Mouse (Mus musculus) right cerebral cortex, postnatal 4 days (tissue): ENCODE measurements around the gene Madd.

Source experiments
- DNase-seq: peaks from one replicate; pipeline ENCODE4 v3.0.0-alpha.2; 2022

Gene Madd

DNA sequence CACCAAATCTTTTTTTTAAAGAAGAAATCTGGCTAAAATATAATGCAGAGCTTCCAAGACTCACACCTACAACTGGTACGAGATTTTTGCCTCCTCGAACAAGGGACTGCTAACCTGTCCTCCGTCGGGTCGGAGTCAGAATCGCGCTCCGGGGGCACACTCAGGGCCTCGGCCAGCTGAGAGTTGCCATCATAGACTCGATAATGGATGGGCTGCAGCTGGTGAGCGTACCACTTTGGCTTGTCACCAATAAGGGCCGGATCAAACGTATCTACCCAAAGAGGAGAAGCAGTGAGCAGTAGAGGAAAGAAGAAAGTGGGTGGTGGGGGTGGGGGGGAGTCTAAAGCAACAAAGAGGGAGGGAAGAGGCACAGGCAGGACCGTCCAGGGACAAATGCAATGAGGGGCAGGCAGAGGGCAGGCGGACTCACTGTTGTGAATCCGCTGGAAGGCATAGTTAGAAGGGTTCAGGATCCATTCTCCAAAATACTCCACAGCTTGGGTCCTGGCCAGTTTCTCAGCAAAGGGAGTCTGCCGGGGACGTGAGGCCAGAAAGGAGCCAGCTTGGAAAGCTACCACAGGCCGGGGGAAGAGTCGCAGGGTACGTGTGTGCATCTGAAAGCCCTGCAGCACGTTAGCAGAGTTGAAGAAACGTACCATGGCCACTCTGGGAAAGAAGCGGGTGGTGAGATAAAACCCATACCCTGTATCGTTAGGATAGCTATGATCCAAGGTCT lies 13.9 kb downstream of the Madd start:
- DNase-seq = no peak

DNA sequence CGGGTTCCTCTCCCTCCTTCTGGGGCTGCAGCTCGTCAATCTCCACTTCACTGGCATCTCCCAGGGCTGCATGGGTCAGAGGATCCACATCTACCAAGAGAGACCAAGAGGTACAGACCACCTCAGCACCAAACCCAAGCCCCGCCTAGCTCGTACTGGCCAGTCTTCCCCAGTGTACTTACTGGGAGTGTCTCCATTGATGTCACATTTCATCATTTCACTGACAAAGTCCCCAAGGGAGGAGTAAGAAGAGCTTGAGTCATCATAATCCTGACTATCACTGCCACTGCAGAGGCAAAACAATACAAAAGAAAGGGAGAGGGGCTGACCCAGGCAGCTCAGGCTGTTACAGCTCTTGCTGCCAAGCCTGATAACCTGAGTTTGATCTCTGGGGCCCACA lies 16.0 kb downstream of the Madd start:
- DNase-seq = no peak

DNA sequence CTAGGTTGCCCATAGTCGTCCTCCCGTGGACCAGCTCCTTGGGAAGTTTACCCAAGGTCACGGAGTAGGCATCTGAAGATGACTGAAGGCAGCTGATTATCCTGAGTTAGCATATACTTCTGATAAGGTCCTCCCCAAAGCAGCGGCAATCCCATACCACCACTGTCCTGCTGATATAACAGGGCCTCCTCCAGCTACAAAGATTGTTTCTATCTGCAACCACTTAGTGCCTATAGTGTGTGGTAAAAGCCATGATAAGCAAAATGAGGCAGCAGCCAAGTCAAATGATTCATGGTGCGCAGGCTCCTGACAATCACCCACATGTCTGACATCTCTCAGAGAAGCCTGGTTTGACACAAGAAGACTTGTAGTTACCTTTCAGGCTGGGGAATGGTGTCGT lies 18.6 kb downstream of the Madd start:
- no peak for DNase-seq

DNA sequence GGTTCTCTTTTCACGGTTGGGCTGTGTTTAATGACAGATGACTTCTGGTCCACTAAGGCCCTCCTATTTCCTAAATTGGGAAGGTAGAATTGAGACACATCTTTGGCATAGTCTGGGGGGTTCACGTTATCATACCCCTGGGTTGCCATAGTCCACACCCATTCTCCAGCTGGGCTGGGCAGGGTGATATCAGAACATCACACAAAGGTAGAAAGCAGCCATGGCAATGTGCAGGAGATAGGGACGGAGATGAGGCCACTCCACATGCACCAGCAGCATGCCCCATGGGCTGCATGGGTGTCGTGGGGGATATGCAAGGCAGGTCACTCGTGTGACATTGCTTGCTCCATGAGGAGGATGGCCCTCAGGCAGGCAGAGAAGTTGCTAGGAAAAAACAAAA lies 20.1 kb downstream of the Madd start:
- DNase-seq = no peak

DNA sequence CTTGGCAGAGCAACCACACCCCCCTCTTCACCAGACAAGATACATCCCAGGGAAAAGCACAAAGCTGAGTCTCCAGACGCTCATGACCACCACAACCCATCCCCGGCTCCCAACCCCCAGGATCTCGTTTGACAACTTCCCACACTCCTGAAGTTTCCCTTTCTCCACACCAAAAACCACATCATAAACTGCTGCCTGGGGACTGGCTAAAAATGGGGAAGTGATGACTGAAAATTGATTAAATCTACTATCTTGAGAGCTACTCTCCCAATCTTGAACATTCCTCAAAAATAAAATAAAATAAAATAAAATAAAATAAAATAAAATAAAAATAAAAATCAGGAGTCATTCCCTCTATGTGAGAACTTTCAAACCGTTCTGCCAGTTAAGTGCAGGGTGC lies 20.7 kb downstream of the Madd start:
- no peak for DNase-seq

DNA sequence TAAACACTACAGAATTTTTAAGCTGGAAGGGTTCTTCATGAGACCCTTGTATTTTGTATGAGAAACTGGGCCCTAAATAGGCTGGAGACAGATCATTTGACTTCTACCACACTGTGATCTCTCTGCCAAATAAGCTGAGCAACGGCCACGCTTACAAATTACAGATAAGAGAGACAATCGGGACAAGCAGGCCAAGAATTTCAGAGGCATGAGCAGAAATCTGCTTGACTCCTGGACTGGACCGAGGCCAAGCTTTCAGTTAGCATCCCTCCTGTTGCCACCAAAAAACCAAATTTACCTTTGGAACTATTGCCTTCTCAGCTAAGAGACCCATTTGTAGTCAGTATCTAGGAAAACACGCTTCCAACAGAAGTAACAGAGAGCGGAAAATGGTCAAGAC lies 23.0 kb downstream of the Madd start:
- no peak for DNase-seq

DNA sequence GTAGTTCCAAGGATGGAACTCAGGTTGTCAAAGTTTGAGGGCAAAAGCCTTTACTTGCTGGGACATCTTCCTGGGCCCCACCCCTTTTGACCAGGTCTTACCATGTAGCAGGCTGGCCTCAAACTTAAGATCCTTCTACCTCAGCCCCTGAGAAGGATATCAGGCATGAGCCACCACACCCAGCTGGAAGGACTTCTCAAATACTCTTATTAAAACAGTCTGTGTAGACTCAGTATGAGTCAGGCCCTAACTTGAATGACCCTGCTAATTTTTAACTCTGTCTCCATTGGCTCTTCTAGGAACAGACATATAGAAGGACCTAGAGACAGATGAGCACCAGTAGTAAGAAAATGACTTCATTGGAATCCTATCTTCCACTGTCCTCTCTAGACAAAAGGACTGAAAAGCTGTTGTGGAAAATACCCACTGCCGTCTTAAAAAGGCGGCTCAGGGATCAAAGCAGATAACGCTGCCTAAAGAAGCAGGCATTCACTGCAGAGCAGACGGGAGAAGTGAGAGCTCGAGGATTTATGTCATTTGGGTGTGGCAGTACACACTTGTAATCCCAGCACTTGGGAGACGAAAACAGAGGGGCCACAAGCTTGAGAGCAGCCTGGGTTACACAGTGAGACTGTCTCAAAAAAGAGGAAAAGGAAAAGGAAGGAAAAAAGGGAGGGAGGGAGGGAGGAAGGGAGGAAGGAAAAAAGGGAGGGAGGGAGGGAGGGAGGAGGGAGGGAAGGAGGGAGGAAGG lies 26.5 kb downstream of the Madd start:
- DNase-seq = no peak

DNA sequence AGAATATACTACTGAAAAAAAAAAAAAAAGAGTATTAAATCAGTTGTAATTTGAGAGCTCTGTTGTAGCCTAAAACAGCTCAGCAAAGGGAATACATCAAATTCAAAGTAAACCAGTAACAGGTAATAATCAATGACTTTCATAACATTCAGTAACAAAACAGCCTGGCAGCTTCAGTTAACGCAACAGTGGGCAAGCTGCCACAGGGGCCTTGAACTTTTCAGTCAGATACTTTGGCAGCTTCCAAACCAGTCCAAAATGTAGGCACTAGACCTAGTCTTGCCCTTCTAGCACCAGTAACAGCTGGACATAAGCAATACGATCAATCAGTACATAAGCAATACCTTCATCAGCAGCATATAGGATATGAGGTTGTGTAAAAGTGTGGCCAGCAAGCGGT lies 29.5 kb downstream of the Madd start:
- no peak for DNase-seq

DNA sequence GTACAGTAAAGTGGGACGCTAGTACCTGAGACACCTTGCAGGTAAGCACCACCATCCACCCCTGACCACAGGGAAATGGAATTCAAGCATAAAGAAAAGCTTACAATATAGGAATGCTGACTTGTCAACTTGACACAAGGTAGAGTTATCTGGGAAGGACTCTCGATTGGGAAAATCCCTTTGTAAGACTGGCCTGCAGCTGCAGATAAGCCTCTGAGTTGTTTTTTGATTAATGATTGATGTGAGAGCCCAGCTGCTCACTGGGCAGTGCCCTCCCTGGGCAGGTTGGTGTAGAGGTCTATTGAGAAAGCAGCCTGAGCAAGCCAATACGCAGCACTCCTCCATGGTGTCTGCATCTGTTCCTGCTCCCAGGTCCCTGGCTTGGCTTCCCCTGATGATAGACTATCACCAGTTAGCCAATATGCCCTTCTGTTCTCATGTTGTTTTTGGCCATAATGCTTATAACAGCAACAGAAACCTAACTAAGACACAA lies 30.7 kb downstream of the Madd start:
- DNase-seq = no peak

DNA sequence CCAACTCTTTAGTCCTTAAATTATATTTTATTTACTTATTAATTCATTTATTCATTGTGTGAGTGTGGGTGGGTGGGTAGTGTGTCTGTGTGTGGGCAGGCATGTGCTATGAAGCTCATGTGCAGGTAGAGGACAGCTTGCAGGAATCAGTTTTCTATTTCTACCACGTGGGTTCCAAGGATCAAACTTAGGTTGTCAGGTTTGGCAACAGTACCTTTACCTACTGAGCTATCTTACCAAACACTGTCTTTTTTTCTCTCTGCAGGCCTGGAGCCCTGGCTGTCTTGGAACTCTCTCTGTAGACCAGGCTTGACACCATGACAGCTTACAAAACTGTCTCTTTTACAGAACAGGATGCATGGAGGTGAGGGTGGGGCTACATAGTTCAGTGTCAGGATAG lies 32.3 kb downstream of the Madd start:
- DNase-seq = no peak

DNA sequence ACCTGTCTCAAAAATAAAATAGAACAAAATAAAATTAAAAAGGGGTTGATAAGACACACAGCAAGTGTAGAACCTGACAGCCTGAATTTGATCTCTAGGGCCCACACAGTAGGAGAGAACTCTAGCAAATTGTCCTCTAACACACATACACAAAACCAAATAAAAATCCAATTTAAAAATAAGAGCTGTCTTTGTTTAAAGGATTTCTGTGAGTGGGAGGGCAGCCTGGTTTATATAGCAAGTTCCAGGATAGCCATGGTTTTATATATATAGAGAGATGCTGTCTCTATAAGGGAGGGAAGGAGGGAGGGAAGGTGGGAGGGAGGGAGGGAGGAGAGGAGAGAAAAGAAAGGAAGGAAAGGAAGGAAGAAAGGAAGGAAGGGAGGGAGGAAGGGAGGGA lies 35.5 kb downstream of the Madd start:
- DNase-seq = no peak

DNA sequence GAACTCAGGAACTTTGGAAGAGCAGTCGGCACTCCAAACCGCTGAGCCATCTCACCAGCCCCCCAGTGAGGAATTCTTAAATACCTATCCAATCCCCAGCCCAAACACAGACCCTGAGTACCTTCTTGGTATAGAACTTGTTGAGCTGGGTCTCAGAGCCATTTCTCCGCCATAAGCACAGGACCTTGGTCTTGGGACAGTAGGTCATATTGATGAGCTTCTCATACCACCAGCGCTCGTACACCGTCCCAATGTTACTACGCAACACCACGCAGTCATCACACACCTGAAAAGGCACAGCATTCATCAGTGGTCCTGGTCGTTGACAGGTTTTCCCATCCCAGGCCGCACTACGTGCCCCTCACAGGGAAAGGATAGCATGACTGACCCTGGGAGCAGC lies 40.2 kb downstream of the Madd start:
- no peak for DNase-seq

DNA sequence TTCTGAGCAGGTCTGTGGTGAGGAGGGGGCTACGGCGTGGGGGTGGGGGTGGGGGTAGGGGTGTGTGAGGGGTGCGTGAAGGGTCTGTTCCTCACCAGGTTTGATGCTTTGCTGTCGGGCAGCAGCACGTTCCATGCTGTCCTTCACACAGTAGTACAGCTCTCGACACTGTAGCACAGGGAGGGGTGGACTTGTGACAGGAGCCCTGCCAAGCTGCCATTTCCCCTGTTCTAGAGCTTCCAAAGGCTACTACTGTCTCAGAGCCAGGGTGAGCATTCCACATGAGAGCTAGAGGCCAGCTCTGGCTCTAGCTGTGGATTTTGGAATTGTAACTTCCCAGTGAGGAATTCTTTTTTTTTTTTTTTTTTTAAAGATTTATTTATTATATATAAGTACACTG lies 40.7 kb downstream of the Madd start:
- no peak for DNase-seq

DNA sequence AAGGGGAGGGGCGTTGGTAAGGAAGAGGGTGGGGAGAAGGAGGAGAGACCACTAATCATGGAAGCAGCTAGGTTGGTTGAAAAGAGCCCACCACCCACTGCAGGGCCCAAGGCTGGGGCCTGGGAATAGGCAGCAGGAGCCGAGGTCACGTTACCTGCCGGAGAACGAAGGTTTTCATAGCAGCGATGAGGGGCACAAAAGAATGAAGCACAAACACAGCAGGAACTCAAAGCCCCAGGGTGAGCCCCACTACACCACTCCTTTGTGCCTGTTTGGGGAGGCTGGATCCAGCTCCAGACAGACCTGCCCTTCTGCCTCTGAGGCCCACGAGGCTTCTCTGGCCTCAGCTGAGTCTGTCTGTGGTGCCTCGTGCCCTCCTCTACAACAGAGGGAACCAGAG lies 43.9 kb downstream of the Madd start:
- DNase-seq = no peak

DNA sequence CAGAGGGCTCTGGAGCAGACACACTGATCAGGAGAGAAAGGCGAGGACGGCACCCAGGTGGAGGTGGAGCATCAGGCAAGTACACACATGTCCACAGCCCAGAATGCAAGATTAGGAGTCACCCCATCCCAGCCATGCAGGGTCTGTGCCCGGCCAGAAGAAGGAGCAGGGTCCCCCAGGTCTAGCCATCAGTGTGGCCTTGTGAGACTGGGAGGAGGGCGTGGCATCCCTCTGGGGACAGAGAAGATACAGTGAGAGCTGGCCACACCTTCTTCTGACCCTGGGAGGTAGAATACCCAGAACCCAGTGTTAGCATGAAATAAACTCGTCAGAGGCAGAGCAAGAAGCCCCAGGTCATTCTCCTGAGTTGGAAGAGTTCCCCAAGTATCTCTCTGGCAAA lies 44.3 kb downstream of the Madd start:
- DNase-seq = no peak

DNA sequence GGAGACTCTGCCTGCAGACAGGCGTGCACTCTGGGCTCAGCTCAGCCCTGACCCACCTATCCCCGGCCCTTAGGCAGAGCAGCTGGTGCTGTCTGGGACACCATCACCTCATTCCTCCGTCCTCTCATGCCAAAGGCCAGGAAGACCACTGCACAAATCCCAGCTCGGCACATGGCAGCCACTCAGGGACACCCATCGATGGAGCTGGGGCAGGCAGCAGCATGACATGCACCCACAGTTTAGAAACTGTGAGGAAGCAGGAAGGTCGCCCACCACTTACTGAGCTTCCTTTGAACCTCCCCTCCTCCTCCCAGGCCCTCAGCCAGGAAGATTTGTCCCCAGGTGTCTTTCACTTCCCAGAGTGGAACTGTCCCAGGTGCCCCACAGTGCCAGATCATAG lies 46.2 kb downstream of the Madd start:
- DNase-seq = no peak

DNA sequence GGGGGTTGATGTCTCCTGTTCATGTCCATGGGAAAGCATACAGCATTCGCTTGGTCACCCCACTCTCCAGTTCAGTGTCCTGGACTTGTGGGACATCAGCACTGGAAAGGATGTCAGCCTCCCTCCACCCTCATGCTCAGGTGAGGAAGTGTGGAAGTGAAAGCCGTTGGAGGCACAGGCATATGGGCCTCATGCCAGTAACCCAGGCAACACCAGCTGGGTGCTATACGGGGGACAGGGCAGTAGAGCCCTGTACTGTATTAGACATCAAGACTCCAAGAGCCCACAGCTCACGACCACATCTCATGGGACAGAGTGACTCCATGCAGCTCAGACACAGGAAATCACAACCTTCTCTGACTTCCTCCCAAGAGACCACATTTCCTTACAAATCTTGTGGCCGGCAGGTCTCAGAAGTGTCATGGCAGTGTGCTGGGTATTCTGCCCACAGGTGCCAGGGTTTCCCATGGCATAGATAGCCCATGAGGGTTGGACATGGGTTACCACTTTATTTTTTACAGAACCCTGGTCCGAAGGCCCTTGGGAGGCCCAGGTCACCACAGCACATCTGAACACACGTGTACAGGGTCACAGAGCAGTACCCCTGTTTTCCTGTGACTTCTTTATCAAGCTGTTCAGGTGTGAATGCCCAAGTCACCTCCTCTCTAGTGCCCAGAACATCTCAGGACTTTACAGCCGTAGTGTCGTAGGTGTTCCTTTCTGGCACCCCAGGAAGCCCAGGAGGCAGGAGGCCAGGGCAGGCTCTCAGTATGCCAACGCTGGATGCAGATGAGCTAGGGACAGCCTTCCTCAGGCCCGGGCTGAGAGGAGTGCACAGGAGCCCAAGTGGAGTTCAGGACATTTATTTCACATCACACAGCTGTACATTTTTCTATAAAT lies 46.9 kb downstream of the Madd start:
- DNase-seq = no peak

DNA sequence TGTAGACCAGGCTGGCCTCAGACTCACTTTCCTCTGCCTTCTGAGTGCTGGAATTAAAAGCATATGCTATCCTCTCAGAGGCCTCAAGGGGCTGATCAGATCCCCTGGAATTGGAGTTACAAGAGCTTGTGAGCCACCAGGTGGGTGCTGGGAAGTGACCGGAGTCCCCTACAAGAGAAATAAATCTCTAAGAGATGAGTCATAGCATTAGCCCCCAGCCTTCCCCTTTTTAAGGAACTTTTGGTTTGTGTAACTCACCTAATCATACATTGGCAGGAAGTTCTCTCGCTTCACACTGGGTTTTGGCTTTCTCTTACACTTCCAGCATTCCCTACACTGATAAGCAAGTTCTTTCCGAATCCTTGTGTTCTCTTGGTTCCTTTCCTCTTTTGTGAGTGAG lies 51.6 kb downstream of the Madd start:
- DNase-seq = no peak

DNA sequence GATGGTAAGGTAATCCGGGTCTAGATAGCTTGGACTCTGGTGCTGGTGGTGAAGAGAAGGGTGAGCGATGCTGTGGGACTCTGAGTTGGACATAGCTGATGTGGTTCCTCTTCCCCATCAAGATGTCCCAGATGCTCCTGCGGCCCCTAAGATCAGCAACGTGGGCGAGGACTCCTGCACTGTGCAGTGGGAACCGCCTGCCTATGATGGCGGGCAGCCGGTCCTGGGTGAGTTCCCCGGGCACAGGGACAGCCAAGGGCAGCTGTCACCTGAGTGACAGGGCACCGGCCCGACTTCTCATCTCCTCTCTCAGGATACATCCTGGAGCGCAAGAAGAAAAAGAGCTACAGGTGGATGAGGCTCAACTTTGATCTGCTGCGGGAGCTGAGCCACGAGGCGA lies 52.4 kb downstream of the Madd start:
- no peak for DNase-seq

DNA sequence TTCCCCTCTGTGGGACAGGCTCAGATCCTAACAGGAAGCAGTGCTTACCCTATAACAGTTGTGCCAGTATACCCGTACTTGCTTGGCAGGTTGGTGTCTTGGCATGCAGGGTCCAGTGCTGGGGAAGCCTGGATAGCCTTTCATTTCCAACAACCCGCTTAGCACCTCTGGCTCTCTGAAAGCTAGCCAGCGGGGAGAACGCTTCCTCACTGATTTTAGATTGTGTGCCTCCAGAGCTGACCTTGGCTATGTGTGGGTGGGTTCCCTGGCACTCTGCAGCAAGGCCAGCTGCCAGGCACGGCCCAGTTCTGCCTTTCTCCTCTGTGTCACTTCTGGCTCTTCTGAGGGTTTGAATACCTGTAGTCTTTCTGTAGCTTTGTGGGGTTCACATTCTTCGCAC lies 53.5 kb downstream of the Madd start:
- no peak for DNase-seq

DNA sequence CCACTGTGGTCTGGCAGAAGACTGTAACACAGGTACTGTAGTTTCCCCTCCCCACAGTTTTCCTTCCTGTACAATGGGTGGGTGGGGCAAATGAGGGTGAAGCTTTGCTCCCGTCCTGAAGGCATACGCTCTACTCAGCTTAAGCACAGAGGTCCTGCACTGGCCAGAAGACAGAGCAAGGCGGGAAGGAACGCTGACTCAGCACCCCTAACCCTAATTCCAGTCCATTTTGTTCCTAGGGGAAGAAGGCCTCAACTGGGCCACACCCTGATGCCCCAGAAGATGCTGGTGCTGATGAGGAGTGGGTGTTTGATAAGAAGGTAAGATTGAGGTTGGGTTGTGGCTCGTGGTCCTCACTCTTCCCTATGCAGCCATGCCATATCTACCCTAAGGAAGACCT lies 54.9 kb downstream of the Madd start:
- no peak for DNase-seq

DNA sequence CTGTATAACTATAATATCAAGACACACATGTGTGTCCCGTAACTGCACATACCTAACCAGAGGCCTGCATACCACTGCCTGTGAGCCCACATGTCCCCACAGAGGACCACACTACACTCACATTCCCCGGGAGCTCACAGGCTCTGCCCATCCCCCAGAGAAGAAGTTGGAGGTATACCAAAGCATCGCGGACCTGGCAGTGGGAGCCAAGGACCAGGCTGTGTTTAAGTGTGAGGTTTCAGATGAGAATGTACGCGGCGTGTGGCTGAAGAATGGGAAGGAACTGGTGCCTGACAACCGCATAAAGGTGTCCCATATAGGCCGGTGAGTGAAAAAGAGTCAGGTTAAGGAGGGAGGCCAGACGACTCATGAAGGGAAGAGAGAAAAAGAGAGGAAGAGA lies 58.5 kb downstream of the Madd start:
- DNase-seq = no peak

DNA sequence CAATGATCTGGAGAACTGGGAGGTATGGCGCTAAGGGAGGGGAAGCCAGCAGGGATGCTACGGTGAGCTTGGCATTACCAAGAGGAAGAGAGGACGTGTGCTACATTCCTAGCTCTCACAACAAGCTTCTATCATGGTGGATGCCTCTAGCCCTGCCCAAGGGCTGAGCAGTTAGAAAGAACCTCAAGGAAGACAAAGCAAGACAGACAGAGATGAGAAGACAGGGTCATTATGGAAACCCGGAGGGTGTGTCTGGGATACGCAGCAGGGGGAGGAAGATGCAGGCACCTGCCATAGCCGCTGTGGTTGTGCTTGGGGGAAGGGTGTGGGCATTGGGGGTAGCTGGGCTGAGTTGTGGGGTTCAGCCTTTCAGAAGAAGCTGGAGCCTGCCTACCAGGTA lies 60.1 kb downstream of the Madd start:
- no peak for DNase-seq

DNA sequence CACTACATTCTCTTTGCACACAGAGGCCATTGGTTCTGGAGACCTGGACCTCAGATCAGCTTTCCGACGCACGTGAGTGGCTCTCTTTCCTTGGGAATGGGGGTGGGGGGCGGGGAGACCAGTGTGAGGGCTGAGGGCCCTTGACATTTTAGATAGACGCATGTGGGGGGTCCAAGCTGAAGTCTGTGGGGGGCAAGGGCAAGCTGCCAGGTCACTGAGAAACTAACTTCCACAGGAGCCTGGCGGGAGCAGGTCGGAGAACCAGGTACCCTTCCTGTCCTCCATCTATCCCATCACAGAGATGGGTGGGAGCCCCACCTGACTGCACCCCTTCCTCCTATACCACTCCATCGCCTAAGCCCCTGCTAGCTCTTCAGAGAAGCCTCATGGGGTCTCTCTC lies 62.1 kb downstream of the Madd start:
- DNase-seq = no peak
